In the genomic region with DNA sequence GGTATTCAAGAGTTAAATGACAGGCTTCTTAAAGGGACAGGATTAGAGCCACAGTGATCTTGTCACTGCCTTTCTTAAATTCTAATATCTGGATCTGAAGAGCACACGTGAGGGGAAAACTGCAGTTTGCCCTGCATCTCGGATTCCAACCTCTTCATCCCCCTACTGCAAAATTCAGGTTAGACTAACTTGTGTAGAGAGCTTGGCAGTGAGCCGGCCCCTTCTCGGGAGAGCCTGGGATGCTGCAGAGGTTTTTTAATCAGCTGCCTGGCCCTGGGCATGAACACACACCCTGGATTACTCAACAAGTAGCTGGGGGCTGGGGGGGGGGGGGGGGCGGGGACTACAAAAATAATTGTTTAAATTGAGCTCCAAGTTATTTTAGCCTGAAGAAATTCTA, we compare ENCODE assay signal across 9 mouse cellular contexts.
DNase-seq lines count a peak whose midpoint lies in the region; ATAC-seq and TF ChIP-seq lines count a peak whose summit lies in the region.
"Had no signal": no experiment of that assay in that cellular context is flagged by ENCODE, and none has a peak within 500 bp of the region (broad histone marks: within the 10 kb centered on the region; RNA-seq: fewer than 3 reads in every experiment).

No protein-coding gene starts in this region.

- intact Hi-C loops in left cerebral cortex, postnatal 25 days (cut with DNase I), result loop anchor here (1.0 to 10.0 kb wide), 4 partner anchors 222 to 528 kb away; partner anchors contain the start of genes Magi3 and Rsbn1
- intact Hi-C loops in left cerebral cortex, postnatal 14 days (cut with DNase I), result loop anchor here (5.0 to 10.0 kb wide), 3 partner anchors 220 to 420 kb away; partner anchors contain the start of gene Magi3

- 0 out of 2 replicates have a peak, but pooled peaks cover 3% of the 10 kb centered on the region for H3K4me1 ChIP-seq in forebrain, postnatal 0 days (ENCODE audit: insufficient read depth)
- peaks cover 12% of the 10 kb centered on the region for H3K4me1 ChIP-seq in limb, embryonic 10.5 days
- H3K4me1 ChIP-seq in neural tube, embryonic 15.5 days, result peaks cover 11% of the 10 kb centered on the region; the same call in 1 of the 2 replicates

- peak overlapping the region; percentile 50 for H3K4me2 ChIP-seq in forebrain, postnatal 0 days (ENCODE audit: low read depth)
- peak overlapping the region; percentile 57 for H3K4me2 ChIP-seq in neural tube, embryonic 15.5 days

- no peaks in the 10 kb centered on the region for H3K9me3 ChIP-seq in forebrain, postnatal 0 days (ENCODE audit: low read length)
- H3K9me3 ChIP-seq in limb, embryonic 10.5 days (replicated peaks), result no peaks in the 10 kb centered on the region
- H3K9me3 ChIP-seq in neural tube, embryonic 15.5 days (replicated peaks), result no peaks in the 10 kb centered on the region

- H3K9ac ChIP-seq in forebrain, postnatal 0 days, result peak overlapping the region; percentile 53; the same call in 1 of the 2 replicates
- no peak overlapping the region for H3K9ac ChIP-seq in neural tube, embryonic 15.5 days (replicated peaks)

- 6% methylated on average over 5 of the region's 5 CpGs for WGBS in forebrain, postnatal 0 days
- WGBS in limb, embryonic 10.5 days, result 41% methylated on average over 5 of the region's 5 CpGs
- 28% methylated on average over 5 of the region's 5 CpGs for WGBS in neural tube, embryonic 15.5 days

- no peaks in the 10 kb centered on the region for H3K36me3 ChIP-seq in forebrain, postnatal 0 days (ENCODE audit: insufficient read depth)
- H3K36me3 ChIP-seq in limb, embryonic 10.5 days, result no peaks in the 10 kb centered on the region
- no peaks in the 10 kb centered on the region for H3K36me3 ChIP-seq in neural tube, embryonic 15.5 days

- TF ChIP-seq CTCF in forebrain, postnatal 0 days (IDR thresholded peaks at IDR 0.05; ENCODE audit: low read depth), result no peak

- peak; percentile 18 to 32 for DNase-seq in lung, adult 18-20 months
- DNase-seq in lung, postnatal 36 days, result no peak
- DNase-seq in forebrain, postnatal 0 days, result no peak
- no peak for DNase-seq in limb, embryonic 10.5 days (ENCODE audit: low spot score)
- no peak for DNase-seq in left cerebral cortex, postnatal 25 days (ENCODE audit: low spot score in 2 of 2)
- no peak for DNase-seq in left cerebral cortex, postnatal 14 days (ENCODE audit: low spot score in 2 of 2)
- DNase-seq in frontal cortex, postnatal 36 days (ENCODE audit: low spot score in 2 of 2), result no peak

- peak overlapping the region; percentile 21; the same call in 1 of the 2 replicates for H3K27ac ChIP-seq in forebrain, postnatal 0 days (ENCODE audit: low read depth, low read length)
- H3K27ac ChIP-seq in limb, embryonic 10.5 days, result peak overlapping the region; percentile 92
- no peak overlapping the region for H3K27ac ChIP-seq in neural tube, embryonic 15.5 days (replicated peaks)

- H3K4me3 ChIP-seq in forebrain, postnatal 0 days (ENCODE audit: low read depth, low read length), result peak overlapping the region; percentile 24; the same call in 1 of the 2 replicates
- H3K4me3 ChIP-seq in limb, embryonic 10.5 days, result peak overlapping the region; percentile 41; the same call in 1 of the 2 replicates
- H3K4me3 ChIP-seq in neural tube, embryonic 15.5 days (replicated peaks), result peak overlapping the region; percentile 22
- H3K4me3 ChIP-seq: erythroblast, embryonic 14.5 days had no signal

- no peaks in the 10 kb centered on the region for H3K27me3 ChIP-seq in forebrain, postnatal 0 days (ENCODE audit: insufficient read depth, low read length)
- H3K27me3 ChIP-seq in limb, embryonic 10.5 days (ENCODE audit: low read depth, poor library complexity, severe bottlenecking), result no peaks in the 10 kb centered on the region
- H3K27me3 ChIP-seq in neural tube, embryonic 15.5 days (replicated peaks), result no peaks in the 10 kb centered on the region

- ATAC-seq in forebrain, postnatal 0 days, result no peak; the same call in none of the 2 replicates
- ATAC-seq in neural tube, embryonic 15.5 days (ENCODE audit: low FRiP score), result peak; percentile 33

Comparison
In these comparisons a context has a peak if more than half of its experiments do, and no peak if none do; other contexts are left out.
1. DNase-seq: peak in lung, adult 18-20 months (2 of 2); none in lung, postnatal 36 days (single experiment), forebrain, postnatal 0 days (single experiment), limb, embryonic 10.5 days (single experiment), left cerebral cortex, postnatal 25 days (0 of 2), left cerebral cortex, postnatal 14 days (0 of 2) and frontal cortex, postnatal 36 days (0 of 2).
2. Peak in every context shown above with its lines, with median percentiles within 50 percentile points of each other: H3K4me3 ChIP-seq.